Mouse (Mus musculus): ENCODE measurements around the gene Hist1h4b. TPM values are rescaled to one million over a fixed set of nuclear protein-coding genes. Genes with fewer than 3 reads are reported as not detected.
A peak's percentile ranks its signal among the peaks of the same experiment; 100 is the strongest.

Hist1h4b gene
- total and polyA plus RNA-seq, 3 experiments, result 19.0 to 3,071 TPM; not detected in 1

GRCm38 (mm10) chr13:23763242-23763585 lies 6.4 kb downstream of the Hist1h4b start:
- TF ChIP-seq POLR2AphosphoS2 (IDR thresholded peaks at IDR 0.05; ENCODE audit: low read length) (no peak), ZMIZ1 (IDR thresholded peaks at IDR 0.05; ENCODE audit: low read depth, low read length) (no peak), TBP (IDR thresholded peaks at IDR 0.05; ENCODE audit: low read depth, low read length) (no peak), CHD2 (IDR thresholded peaks at IDR 0.05; ENCODE audit: low read length) (no peak), KAT2A (conservative IDR thresholded peaks at IDR 0.05; ENCODE audit: low read depth, low read length) (no peak), NELFE (IDR thresholded peaks at IDR 0.05; ENCODE audit: low read depth, low read length) (no peak), NRF1 (IDR thresholded peaks at IDR 0.05; ENCODE audit: insufficient read depth, low read depth, low read length, poor library complexity, severe bottlenecking) (no peak), POLR2AphosphoS5 (IDR thresholded peaks at IDR 0.05; ENCODE audit: borderline replicate concordance, low read depth, low read length) (no peak), JUND (IDR thresholded peaks at IDR 0.05; ENCODE audit: low read depth, low read length) (no peak), HCFC1 (IDR thresholded peaks at IDR 0.05; ENCODE audit: low read depth, low read length) (no peak), RCOR1 (IDR thresholded peaks at IDR 0.05; ENCODE audit: low read depth, low read length) (no peak), ELF1 (IDR thresholded peaks at IDR 0.05; ENCODE audit: low read depth, low read length) (no peak), MYB (IDR thresholded peaks at IDR 0.05; ENCODE audit: low read depth, low read length) (no peak), USF1 (IDR thresholded peaks at IDR 0.05; ENCODE audit: low read depth, low read length) (no peak)

GRCm38 (mm10) chr13:23763586-23764323 lies 6.9 kb downstream of the Hist1h4b start, which contains the start of gene Hist1h1a:
Hist1h1a (plus strand) TSS chr13:23763666.
- H3K79me2 ChIP-seq (ENCODE audit: control insufficient read depth, insufficient read depth, low read length, poor library complexity), result no peaks in the 10 kb centered on the region; the same call in 1 of the 2 replicates
- DNase-seq (ENCODE audit: low read depth, low spot score), result peak; percentile 95
- peaks cover 4 to 18% of the 10 kb centered on the region in 2 experiments for H3K4me1 ChIP-seq (ENCODE audit: control insufficient read depth in 1 of 2, insufficient read depth in 2 of 2, low read length in 2 of 2)
- peaks cover 0 to 35% of the 10 kb centered on the region in 2 experiments; a peak in 2 of 4 replicates for H3K36me3 ChIP-seq (ENCODE audit: control insufficient read depth in 1 of 2, insufficient read depth in 2 of 2, low read length in 2 of 2)
- no peak for TF ChIP-seq RAD21 (IDR thresholded peaks at IDR 0.05; ENCODE audit: low read depth, low read length)
- no peak for TF ChIP-seq ETS1 (IDR thresholded peaks at IDR 0.05; ENCODE audit: low read depth, low read length)
- TF ChIP-seq POLR2AphosphoS5 (IDR thresholded peaks at IDR 0.05; ENCODE audit: borderline replicate concordance, low read depth, low read length), result peak; percentile 98; the same call in 1 of the 2 replicates
- TF ChIP-seq ZC3H11A (IDR thresholded peaks at IDR 0.05; ENCODE audit: low read depth, low read length), result no peak
- TF ChIP-seq UBTF (IDR thresholded peaks at IDR 0.05; ENCODE audit: borderline replicate concordance, insufficient read depth, low read depth, low read length), result peak; percentile 99
- TF ChIP-seq GATA1 (IDR thresholded peaks at IDR 0.05; ENCODE audit: low read depth, low read length), result no peak
- 0 out of 6 replicates have a peak, but pooled peaks of 1 of the 3 experiments have one; percentile 8 for TF ChIP-seq CTCF (IDR thresholded peaks at IDR 0.05 in 2 of 3, conservative IDR thresholded peaks at IDR 0.05 in 1 of 3; ENCODE audit: control insufficient read depth in 1 of 3, insufficient read depth in 1 of 3, low read depth in 2 of 3, low read length in 3 of 3, poor library complexity in 1 of 3, severe bottlenecking in 1 of 3)
- peak; percentile 99 for TF ChIP-seq TBP (IDR thresholded peaks at IDR 0.05; ENCODE audit: low read depth, low read length)
- TF ChIP-seq POLR2A (IDR thresholded peaks at IDR 0.05; ENCODE audit: control insufficient read depth in 1 of 2, insufficient read depth in 1 of 2, low read depth in 1 of 2, low read length in 2 of 2, poor library complexity in 1 of 2), result peak; percentile 95 to 99
- no peak for TF ChIP-seq ZMIZ1 (IDR thresholded peaks at IDR 0.05; ENCODE audit: low read depth, low read length)
- no peak for TF ChIP-seq USF2 (IDR thresholded peaks at IDR 0.05; ENCODE audit: borderline replicate concordance in 1 of 2, insufficient read depth in 1 of 2, low read depth in 1 of 2, low read length in 2 of 2)
- no peaks in the 10 kb centered on the region for H3K27me3 ChIP-seq (ENCODE audit: control insufficient read depth in 1 of 2, insufficient read depth in 2 of 2, low read length in 2 of 2)
- H3K27ac ChIP-seq (ENCODE audit: control insufficient read depth, low read depth, low read length), result peak within 1 kb of the TSS; percentile 98
- H3K9ac ChIP-seq (ENCODE audit: control insufficient read depth, low read depth, low read length, poor library complexity, severe bottlenecking), result peak within 1 kb of the TSS; percentile 85
- H3K4me3 ChIP-seq (ENCODE audit: control insufficient read depth in 1 of 2, insufficient read depth in 1 of 2, low read depth in 2 of 2, low read length in 2 of 2), result peak within 1 kb of the TSS; percentile 5 to 41
- no peaks in the 10 kb centered on the region for H3K9me3 ChIP-seq (replicated peaks; ENCODE audit: insufficient read depth, low read length)

More at GRCm38 (mm10) chr13:23763242-23763585, 6.4 kb downstream of the Hist1h4b start:
- H3K4me3 ChIP-seq (ENCODE audit: control insufficient read depth in 1 of 2, insufficient read depth in 1 of 2, low read depth in 2 of 2, low read length in 2 of 2), result peak overlapping the region; percentile 4 to 33
- no peak for DNase-seq (ENCODE audit: low read depth, low spot score)
- no peaks in the 10 kb centered on the region for H3K27me3 ChIP-seq (ENCODE audit: control insufficient read depth in 1 of 2, insufficient read depth in 2 of 2, low read length in 2 of 2)
- peak overlapping the region; percentile 72 for H3K9ac ChIP-seq (ENCODE audit: control insufficient read depth, low read depth, low read length, poor library complexity, severe bottlenecking)
- peak overlapping the region; percentile 98 for H3K27ac ChIP-seq (ENCODE audit: control insufficient read depth, low read depth, low read length)
- peaks cover 2 to 13% of the 10 kb centered on the region in 2 experiments; a peak in 3 of 4 replicates for H3K4me1 ChIP-seq (ENCODE audit: control insufficient read depth in 1 of 2, insufficient read depth in 2 of 2, low read length in 2 of 2)
- peaks cover 0 to 35% of the 10 kb centered on the region in 2 experiments; a peak in 2 of 4 replicates for H3K36me3 ChIP-seq (ENCODE audit: control insufficient read depth in 1 of 2, insufficient read depth in 2 of 2, low read length in 2 of 2)
- H3K79me2 ChIP-seq (ENCODE audit: control insufficient read depth, insufficient read depth, low read length, poor library complexity), result no peaks in the 10 kb centered on the region; the same call in 1 of the 2 replicates
- no peaks in the 10 kb centered on the region for H3K9me3 ChIP-seq (replicated peaks; ENCODE audit: insufficient read depth, low read length)

Measured in MEL (cell line).